Mouse (Mus musculus) layer of hippocampus, postnatal 10 days (tissue): ENCODE results near the gene Fam163b. TPM values are rescaled to one million over a fixed set of nuclear protein-coding genes. Genes with fewer than 3 reads are reported as not detected.

Experiments used
- total RNA-seq, 2 experiments: library from RNA; stranded (reverse); gene quantifications; 2 replicates each; pipeline ENCODE4 v1.2.3; 2021

The Fam163b gene
- total RNA-seq, 2 experiments from 2014 or later: 105 to 107 TPM

Other genes with a start within 250 kb of the Fam163b start
- gene Surf6, start 239.6 kb downstream of the Fam163b start, total RNA-seq: 10 to 100 TPM; 31.5 to 33.9 TPM
- gene Med22, start 231.8 kb downstream of the Fam163b start, total RNA-seq: 10 to 100 TPM; 44.5 to 45.9 TPM
- 100 to 1,000 TPM; 346 to 356 TPM for gene Rpl7a, start 231.7 kb downstream of the Fam163b start, total RNA-seq
- gene Surf2, start 226.1 kb downstream of the Fam163b start, total RNA-seq: 10 to 100 TPM; 35.4 to 38.7 TPM
- 10 to 100 TPM; 81.5 to 83.5 TPM for gene Surf1, start 226.0 kb downstream of the Fam163b start, total RNA-seq
- 10 to 100 TPM; 62.1 to 64.0 TPM for gene Surf4, start 208.6 kb downstream of the Fam163b start, total RNA-seq
- under 1 TPM; 0.20 to 0.39 TPM for gene Stkld1, start 208.4 kb downstream of the Fam163b start, total RNA-seq
- 10 to 100 TPM; 49.2 to 51.9 TPM for gene Rexo4, start 178.1 kb downstream of the Fam163b start, total RNA-seq
- gene Adamts13, start 169.1 kb downstream of the Fam163b start, total RNA-seq: 1 to 10 TPM; 1.3 to 1.4 TPM
- gene Cacfd1, start 132.6 kb downstream of the Fam163b start, total RNA-seq: 10 to 100 TPM; 63.2 to 63.3 TPM
- gene Slc2a6, start 114.5 kb downstream of the Fam163b start, total RNA-seq: 10 to 100 TPM; 44.3 to 44.9 TPM
- 1 to 10 TPM; 1.0 to 1.4 TPM for gene Mymk, start 70.3 kb downstream of the Fam163b start, total RNA-seq
- 10 to 100 TPM; 16.1 to 18.1 TPM for gene Adamtsl2, start 63.1 kb downstream of the Fam163b start, total RNA-seq
- gene Dbh, start 22.7 kb upstream of the Fam163b start, total RNA-seq: under 1 TPM; 0.20 to 0.50 TPM
- gene Sardh, start 105.8 kb upstream of the Fam163b start, total RNA-seq: 10 to 100 TPM; 10.0 to 11.2 TPM